Mouse (Mus musculus) G1E (cell line): ENCODE data around the gene Cyb5r3.

Experiments used
- CTCF ChIP-seq: IDR thresholded peaks from 2 replicates; pipeline ENCODE4 v1.5.1; 2012; ENCODE audit warnings: low read depth, low read length, inconsistent platforms, mixed read lengths
- POLR2AphosphoS5 ChIP-seq: IDR thresholded peaks from 2 replicates; pipeline ENCODE4 v1.6.1; 2012; ENCODE audit warnings: low read depth, low read length, inconsistent platforms; ENCODE audit not compliant: insufficient replicate concordance

GRCm38 (mm10) chr15:83166642-83167041 is 5.8 kb downstream of the Cyb5r3 start:
- no peak for TF ChIP-seq CTCF
- no peak for TF ChIP-seq POLR2AphosphoS5
